Mouse (Mus musculus): Measurements from ENCODE around the gene Zfp318. TPM values are rescaled to one million over a fixed set of nuclear protein-coding genes. Genes with fewer than 3 reads are reported as not detected.

The Zfp318 gene
- 5.1 and 5.2 TPM in 2 replicates for polyA plus RNA-seq (2015; fragmentation: Nextera tagmentation; extraction: Ambion mirVana)

DNA sequence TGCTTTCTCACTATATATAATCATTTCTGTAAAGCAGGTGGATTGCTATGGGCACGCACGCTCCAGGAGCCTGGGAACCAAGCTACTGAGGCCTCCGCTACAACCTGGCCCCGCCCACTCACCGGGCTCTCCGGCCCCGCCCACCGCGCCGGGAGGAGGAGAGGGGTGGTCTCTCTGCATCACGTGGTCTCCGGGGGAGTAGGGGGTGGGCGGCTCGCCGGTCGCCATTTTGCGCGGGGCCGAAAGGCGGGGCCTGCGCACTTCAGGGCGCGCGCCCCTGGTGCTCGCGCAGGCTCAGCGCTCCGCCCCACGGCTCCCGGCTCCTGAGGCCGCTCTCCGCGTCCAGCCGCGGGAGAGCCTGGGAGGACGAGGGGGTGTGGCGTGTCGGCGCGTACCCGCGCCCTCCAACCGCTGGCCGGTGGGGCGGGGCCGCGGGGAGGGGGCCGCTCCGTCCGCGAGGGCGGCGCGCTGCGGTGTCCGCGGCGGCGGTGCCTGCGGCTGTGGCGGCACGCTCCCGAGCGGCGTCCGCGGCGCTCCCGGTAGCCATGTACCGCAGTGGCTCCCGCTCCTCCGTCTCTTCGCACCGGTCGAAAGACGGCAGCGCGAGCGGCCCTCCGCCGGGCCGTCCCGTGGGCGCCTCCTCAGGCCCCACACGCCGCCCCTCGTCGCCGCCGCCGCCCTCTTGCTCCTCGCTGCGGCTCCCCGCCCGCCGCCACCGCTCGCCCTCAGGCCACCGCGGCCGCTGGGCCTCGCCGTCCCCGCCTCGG is at the start of gene Zfp318:
Zfp318 (plus strand) TSS at position 438 of the 767 bp plus-strand sequence.
- H3K36me3 ChIP-seq = peaks cover 17% of the 10 kb centered on the region
- peaks cover 20% of the 10 kb centered on the region for H3K4me1 ChIP-seq
- H3K4me3 ChIP-seq = peak within 1 kb of the TSS; percentile 94
- peak; percentile 99 for ATAC-seq (ENCODE audit: extremely low read depth, insufficient number of reproducible peaks, low FRiP score, low TSS enrichment)
- peak within 1 kb of the TSS; percentile 95 for H3K4me2 ChIP-seq
- no peaks in the 10 kb centered on the region for H3K9me3 ChIP-seq
- under 1% methylated on average over 55 of the region's 105 CpGs for WGBS
- peak within 1 kb of the TSS; percentile 97 for H3K9ac ChIP-seq
- no peaks in the 10 kb centered on the region for H3K27me3 ChIP-seq (replicated peaks)
- H3K27ac ChIP-seq (replicated peaks) = peak within 1 kb of the TSS; percentile 89

- Histone ChIP-seq H3K9ac (no peak overlapping the region), H3K27ac (replicated peaks) (no peak overlapping the region), H3K9me3 (no peaks in the 10 kb centered on the region), H3K4me1 (no peaks in the 10 kb centered on the region), H3K4me3 (no peak overlapping the region), H3K4me2 (no peak overlapping the region), H3K36me3 (no peaks in the 10 kb centered on the region), H3K27me3 (replicated peaks) (no peaks in the 10 kb centered on the region)
- ATAC-seq (ENCODE audit: extremely low read depth, insufficient number of reproducible peaks, low FRiP score, low TSS enrichment) = no peak
- 25% methylated on average over 5 of the region's 5 CpGs for WGBS
Measured at GRCm38 (mm10) chr17:46336475-46336874, 47.1 kb upstream of the Zfp318 start.

DNA sequence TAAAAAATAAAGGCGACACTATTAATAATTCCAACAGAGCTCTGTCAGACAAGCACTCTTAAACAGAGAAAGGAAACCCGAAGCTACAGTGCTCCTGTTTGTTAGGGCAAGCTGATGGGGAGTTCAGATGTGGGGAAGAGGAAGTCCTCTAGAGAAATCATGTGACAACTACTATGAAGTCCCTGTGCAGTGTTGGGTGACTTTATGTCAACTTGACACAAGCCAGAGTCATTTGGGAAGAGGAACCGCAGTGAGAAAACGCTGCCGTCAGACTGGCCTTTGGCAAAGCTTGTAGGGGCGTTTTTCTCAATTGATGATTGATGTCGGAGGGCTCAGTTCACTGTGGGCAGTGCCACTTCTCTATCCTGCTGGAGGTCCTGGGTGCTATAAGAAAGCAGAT is 42.3 kb upstream of the Zfp318 start:
- Histone ChIP-seq H3K9me3 (peaks cover 17% of the 10 kb centered on the region), H3K27ac (replicated peaks) (no peak overlapping the region), H3K36me3 (no peaks in the 10 kb centered on the region), H3K9ac (no peak overlapping the region), H3K4me3 (no peak overlapping the region), H3K4me2 (no peak overlapping the region), H3K27me3 (replicated peaks) (no peaks in the 10 kb centered on the region), H3K4me1 (no peaks in the 10 kb centered on the region)
- ATAC-seq (ENCODE audit: extremely low read depth, insufficient number of reproducible peaks, low FRiP score, low TSS enrichment) = no peak
- WGBS = 47% methylated on average over 7 of the region's 7 CpGs

DNA sequence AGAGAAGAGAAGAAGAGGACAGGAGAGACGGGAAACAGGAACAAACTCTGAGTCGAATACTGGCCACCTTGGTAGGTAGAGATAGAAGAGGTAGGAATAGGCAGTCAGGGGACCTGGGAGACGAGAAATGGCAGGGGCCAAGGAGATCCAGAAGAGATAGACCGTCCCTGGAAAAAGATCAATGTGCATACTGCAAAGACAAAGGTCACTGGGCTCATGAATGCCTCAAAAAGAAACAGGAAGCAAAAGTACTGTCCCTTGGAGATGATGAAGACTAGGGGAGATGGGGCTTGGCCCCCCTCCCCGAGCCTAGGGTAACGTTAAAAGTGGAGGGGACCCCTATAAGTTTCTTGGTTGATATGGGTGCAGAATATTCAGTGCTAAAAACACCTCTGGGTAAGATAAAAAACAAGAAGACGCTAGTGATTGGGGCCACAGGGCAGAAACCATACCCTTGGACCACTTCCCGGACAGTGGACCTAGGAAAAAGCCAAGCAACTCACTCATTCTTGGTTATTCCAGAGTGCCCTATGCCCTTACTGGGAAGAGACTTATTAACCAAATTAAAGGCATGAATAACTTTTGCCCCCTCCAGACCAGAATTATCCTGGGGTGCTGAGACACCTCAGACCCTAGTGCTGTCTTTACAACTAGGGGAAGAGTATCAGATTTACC is 32.4 kb upstream of the Zfp318 start:
- no peak overlapping the region for H3K4me2 ChIP-seq
- peaks cover 14% of the 10 kb centered on the region for H3K9me3 ChIP-seq
- no peak overlapping the region for H3K27ac ChIP-seq (replicated peaks)
- no peaks in the 10 kb centered on the region for H3K4me1 ChIP-seq
- H3K4me3 ChIP-seq = no peak overlapping the region
- no peaks in the 10 kb centered on the region for H3K36me3 ChIP-seq
- H3K27me3 ChIP-seq (replicated peaks) = no peaks in the 10 kb centered on the region
- WGBS = 72% methylated on average over 8 of the region's 8 CpGs
- no peak for ATAC-seq (ENCODE audit: extremely low read depth, insufficient number of reproducible peaks, low FRiP score, low TSS enrichment)
- no peak overlapping the region for H3K9ac ChIP-seq

GRCm38 (mm10) chr17:46371783-46372182 is 11.7 kb upstream of the Zfp318 start:
- Histone ChIP-seq H3K9ac (no peak overlapping the region), H3K4me2 (no peak overlapping the region), H3K27ac (replicated peaks) (no peak overlapping the region), H3K4me1 (no peaks in the 10 kb centered on the region), H3K9me3 (peaks cover 9% of the 10 kb centered on the region; the same call in 1 of the 2 replicates), H3K27me3 (replicated peaks) (no peaks in the 10 kb centered on the region), H3K36me3 (no peaks in the 10 kb centered on the region), H3K4me3 (no peak overlapping the region)
- no peak for ATAC-seq (ENCODE audit: extremely low read depth, insufficient number of reproducible peaks, low FRiP score, low TSS enrichment)
- WGBS = 58% methylated on average over 3 of the region's 3 CpGs

GRCm38 (mm10) chr17:46378564-46378963 is 5.0 kb upstream of the Zfp318 start:
- H3K27me3 ChIP-seq (replicated peaks) = no peaks in the 10 kb centered on the region
- no peak overlapping the region for H3K9ac ChIP-seq
- no peaks in the 10 kb centered on the region for H3K9me3 ChIP-seq
- no peak overlapping the region for H3K4me2 ChIP-seq
- no peaks in the 10 kb centered on the region for H3K36me3 ChIP-seq
- H3K27ac ChIP-seq (replicated peaks) = no peak overlapping the region
- no peak for ATAC-seq (ENCODE audit: extremely low read depth, insufficient number of reproducible peaks, low FRiP score, low TSS enrichment)
- no peak overlapping the region for H3K4me3 ChIP-seq
- H3K4me1 ChIP-seq = no peaks in the 10 kb centered on the region
- WGBS = 82% methylated on average over 3 of the region's 3 CpGs

- Histone ChIP-seq H3K9me3 (no peaks in the 10 kb centered on the region), H3K4me2 (peak overlapping the region; percentile 95), H3K36me3 (peaks cover 25% of the 10 kb centered on the region), H3K4me1 (peaks cover 20% of the 10 kb centered on the region), H3K4me3 (peak overlapping the region; percentile 94), H3K9ac (peak overlapping the region; percentile 97), H3K27me3 (replicated peaks) (no peaks in the 10 kb centered on the region), H3K27ac (replicated peaks) (peak overlapping the region; percentile 89)
- WGBS = 1% methylated on average over 66 of the region's 70 CpGs
- ATAC-seq (ENCODE audit: extremely low read depth, insufficient number of reproducible peaks, low FRiP score, low TSS enrichment) = no peak
Measured at GRCm38 (mm10) chr17:46384061-46384801, 700 bp downstream of the Zfp318 start.

GRCm38 (mm10) chr17:46388200-46388599 is 4.7 kb downstream of the Zfp318 start:
- WGBS = 50% methylated on average over 3 of the region's 3 CpGs
- no peak for ATAC-seq (ENCODE audit: extremely low read depth, insufficient number of reproducible peaks, low FRiP score, low TSS enrichment)
- no peaks in the 10 kb centered on the region for H3K9me3 ChIP-seq
- H3K27me3 ChIP-seq (replicated peaks) = no peaks in the 10 kb centered on the region
- H3K36me3 ChIP-seq = peaks cover 39% of the 10 kb centered on the region
- no peak overlapping the region for H3K4me2 ChIP-seq
- H3K4me3 ChIP-seq = no peak overlapping the region
- no peak overlapping the region for H3K9ac ChIP-seq
- H3K27ac ChIP-seq (replicated peaks) = no peak overlapping the region
- H3K4me1 ChIP-seq = peaks cover 20% of the 10 kb centered on the region

GRCm38 (mm10) chr17:46393012-46393411 is 9.5 kb downstream of the Zfp318 start:
- no peak overlapping the region for H3K4me2 ChIP-seq
- peaks cover 64% of the 10 kb centered on the region for H3K36me3 ChIP-seq
- H3K9ac ChIP-seq = no peak overlapping the region
- 39% methylated on average over 2 of the region's 2 CpGs for WGBS
- no peak overlapping the region for H3K4me3 ChIP-seq
- H3K27me3 ChIP-seq (replicated peaks) = no peaks in the 10 kb centered on the region
- no peaks in the 10 kb centered on the region for H3K9me3 ChIP-seq
- no peak for ATAC-seq (ENCODE audit: extremely low read depth, insufficient number of reproducible peaks, low FRiP score, low TSS enrichment)
- peaks cover 3% of the 10 kb centered on the region for H3K4me1 ChIP-seq
- no peak overlapping the region for H3K27ac ChIP-seq (replicated peaks)

DNA sequence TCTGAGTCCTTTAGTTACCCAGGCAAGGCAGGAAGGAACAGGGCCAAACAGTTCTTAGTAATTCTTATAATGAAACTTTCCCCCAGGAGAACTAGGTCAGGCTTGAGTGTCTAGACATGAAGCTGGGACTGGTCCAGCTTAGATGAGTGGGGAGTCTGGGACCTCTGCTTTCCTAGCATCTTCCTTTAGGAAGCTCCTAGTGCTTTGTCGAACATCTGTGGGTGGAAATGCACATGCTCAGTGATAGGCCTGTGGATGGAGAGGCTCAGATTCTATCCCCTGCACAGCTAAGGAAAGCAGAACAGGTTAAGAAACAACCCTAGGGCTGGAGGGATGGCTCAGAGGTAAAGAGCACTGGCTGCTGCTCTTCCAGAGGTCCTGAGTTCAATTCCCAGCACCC is 11.1 kb downstream of the Zfp318 start:
- Histone ChIP-seq H3K27me3 (replicated peaks) (no peaks in the 10 kb centered on the region), H3K27ac (replicated peaks) (no peak overlapping the region), H3K4me3 (no peak overlapping the region), H3K9me3 (no peaks in the 10 kb centered on the region), H3K9ac (no peak overlapping the region), H3K36me3 (peaks cover 64% of the 10 kb centered on the region), H3K4me1 (no peaks in the 10 kb centered on the region), H3K4me2 (no peak overlapping the region)
- no peak for ATAC-seq (ENCODE audit: extremely low read depth, insufficient number of reproducible peaks, low FRiP score, low TSS enrichment)
- WGBS = 71% methylated on average over 1 of the region's 1 CpGs

DNA sequence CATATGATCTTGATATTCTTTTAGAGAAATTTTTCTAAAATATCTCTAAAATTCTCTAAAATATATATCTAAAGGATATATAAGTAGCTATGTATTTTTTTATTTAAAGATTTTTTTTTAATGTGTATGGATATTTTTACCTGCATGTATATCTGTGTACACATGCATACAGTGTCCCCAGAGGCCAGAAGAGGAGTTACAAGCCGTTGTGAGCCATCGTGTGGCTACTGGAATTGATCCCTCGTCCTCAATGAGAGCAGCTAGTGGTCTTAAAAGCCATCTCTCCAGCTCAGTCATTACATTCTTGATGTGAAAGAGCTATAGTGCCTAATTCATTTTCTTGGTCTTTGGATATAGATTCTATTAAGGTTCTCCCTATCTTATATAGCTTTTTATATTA is 24.9 kb downstream of the Zfp318 start:
- Histone ChIP-seq H3K27me3 (replicated peaks) (no peaks in the 10 kb centered on the region), H3K9me3 (no peaks in the 10 kb centered on the region), H3K4me1 (no peaks in the 10 kb centered on the region), H3K36me3 (peaks cover 85% of the 10 kb centered on the region), H3K9ac (no peak overlapping the region), H3K4me2 (no peak overlapping the region), H3K4me3 (no peak overlapping the region), H3K27ac (replicated peaks) (no peak overlapping the region)
- WGBS = 41% methylated on average over 3 of the region's 3 CpGs
- ATAC-seq (ENCODE audit: extremely low read depth, insufficient number of reproducible peaks, low FRiP score, low TSS enrichment) = no peak
